Mouse (Mus musculus) gastrocnemius, adult 2 months (tissue): ENCODE results near the gene Arid1a. TPM values are rescaled to one million over a fixed set of nuclear protein-coding genes. Genes with fewer than 3 reads are reported as not detected.

Experiments
- DNase-seq: peaks from one replicate; pipeline ENCODE4 v3.0.0; 2022
- H3K27ac ChIP-seq: fragments of 200-600 bp; 2 replicates; pipeline ENCODE4 v1.8.1; 2022; ENCODE audit warnings: mild to moderate bottlenecking
- H3K4me3 ChIP-seq: fragments of 200-600 bp; 2 replicates; pipeline ENCODE4 v1.8.1; 2022; ENCODE audit warnings: mild to moderate bottlenecking, moderate library complexity
- CTCF ChIP-seq: fragments of 200-600 bp; IDR thresholded peaks from 2 replicates; pipeline ENCODE4 v1.8.1; 2022; ENCODE audit warnings: antibody characterized with exemption, mild to moderate bottlenecking, moderate library complexity
- intact Hi-C: fragments of 180-260 bp; cut with DNase I; formaldehyde crosslinking; loops from one replicate; pipeline ENCODE4 v1.15.1; 2025
- microRNA-seq: library from miRNA; unstranded; fragments of <30 nt; microRNA quantifications from one replicate; pipeline ENCODE4 v1.2.0, GENCODE M21; 2021
- total RNA-seq, 2 experiments: library from RNA; stranded (reverse); gene quantifications; 2 replicates each; pipeline ENCODE4 v1.2.3; 2021

Arid1a gene
- total RNA-seq, 2 experiments from 2014 or later: 24.1 to 26.2 TPM

GRCm38 (mm10) chr4:133632483-133633327, 123.9 kb downstream of the Arid1a start:
- DNase-seq: peak; percentile 72
- Histone ChIP-seq H3K27ac (peak overlapping the region; percentile 87), H3K4me3 (peak overlapping the region; percentile 88)
- no peak for TF ChIP-seq CTCF
- intact Hi-C loops: no loop called here

- Histone ChIP-seq H3K27ac (peak overlapping the region; percentile 87), H3K4me3 (peak overlapping the region; percentile 88)
- intact Hi-C loops: no loop called here
- peak; percentile 40 for DNase-seq
- no peak for TF ChIP-seq CTCF
These were observed 124.7 kb downstream of the Arid1a start for GRCm38 (mm10) chr4:133631769-133632411.

DNA sequence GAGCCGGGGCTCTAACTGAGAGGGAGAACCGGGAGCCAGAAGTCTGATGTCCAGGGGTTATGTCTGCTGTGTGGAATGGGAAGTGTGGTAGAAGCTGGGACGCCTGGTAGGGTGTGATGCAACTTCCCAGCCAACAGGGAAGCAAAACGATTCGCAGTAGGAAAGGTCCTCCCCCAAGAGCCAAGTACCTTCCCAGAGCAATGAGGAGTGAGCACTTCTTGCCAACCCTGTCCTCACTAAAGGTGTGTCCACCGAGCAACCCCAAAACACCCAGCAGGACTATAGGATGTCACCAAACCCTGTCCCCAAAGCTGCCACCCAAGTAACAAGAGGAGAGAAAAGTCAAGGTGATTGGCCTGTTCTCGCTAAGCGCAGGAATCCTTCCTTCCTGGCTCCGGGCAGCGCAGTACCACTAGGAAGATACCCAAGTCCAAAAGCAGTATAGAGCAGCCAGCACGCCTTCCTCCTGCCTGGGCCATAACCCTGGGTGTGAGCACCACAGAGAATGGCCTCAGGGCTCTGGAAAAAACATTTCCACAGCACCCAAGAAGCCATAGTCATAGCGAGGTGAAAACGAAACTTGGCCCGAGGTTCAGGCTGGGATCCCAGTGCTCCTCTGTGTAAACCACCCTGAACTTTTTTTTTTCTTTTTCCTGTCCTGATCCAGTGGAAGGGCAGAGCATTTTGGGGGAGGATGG, 125.3 kb downstream of the Arid1a start:
- no peak for TF ChIP-seq CTCF
- Histone ChIP-seq H3K4me3 (peak overlapping the region; percentile 88), H3K27ac (peak overlapping the region; percentile 87)
- intact Hi-C loops: no loop called here
- DNase-seq: peak; percentile 44

DNA sequence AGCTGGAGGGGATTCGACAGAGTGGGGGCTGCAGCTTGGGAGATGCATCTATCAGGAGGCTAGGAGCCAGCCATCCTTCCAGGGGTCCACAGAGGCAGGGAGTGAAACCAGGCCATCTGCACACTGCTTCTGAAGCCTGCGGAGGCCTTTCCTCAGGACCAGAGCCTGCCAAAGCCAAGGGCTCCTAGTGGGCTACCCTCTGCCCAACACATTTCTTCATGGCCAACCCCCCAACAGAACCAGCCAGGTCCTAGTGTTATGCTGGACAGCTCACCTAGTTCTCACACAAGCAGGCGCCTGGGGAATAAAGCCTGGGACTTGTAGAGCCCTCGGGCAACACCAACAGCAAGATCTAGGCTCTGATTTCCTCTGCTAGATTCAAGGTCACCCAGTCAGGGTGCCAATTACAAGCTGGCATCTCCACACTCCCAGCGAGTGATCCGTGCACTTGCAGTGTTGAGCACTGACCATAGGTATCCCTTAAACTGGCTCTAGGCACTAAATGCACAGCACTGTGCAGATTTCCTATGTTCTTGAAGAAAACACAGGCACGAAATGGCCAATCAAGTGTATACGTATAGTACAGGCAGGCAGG, 126.1 kb downstream of the Arid1a start:
- intact Hi-C loops: no loop called here
- Histone ChIP-seq H3K27ac (peak overlapping the region; percentile 87), H3K4me3 (peak overlapping the region; percentile 88)
- peak; percentile 33 for DNase-seq
- no peak for TF ChIP-seq CTCF

GRCm38 (mm10) chr4:133629191-133629590, 127.4 kb downstream of the Arid1a start:
- intact Hi-C loops: no loop called here
- no peak for DNase-seq
- no peak overlapping the region for H3K4me3 ChIP-seq
- H3K27ac ChIP-seq: peak overlapping the region; percentile 38; the same call in 1 of the 2 replicates
- no peak for TF ChIP-seq CTCF

Small RNA genes within 50 kb of the gene (microRNA-seq; reads per million reads assigned to microRNA genes)
- gene Mir7227: not detected

Other genes starting within 250 kb of the Arid1a start
- gene Kdf1, start 237.8 kb downstream of the Arid1a start, total RNA-seq: not detected
- gene Nudc, start 210.8 kb downstream of the Arid1a start, total RNA-seq: 10 to 100 TPM; 45.6 to 53.5 TPM
- gene Nr0b2, start 203.4 kb downstream of the Arid1a start, total RNA-seq: not detected
- gene Gpatch3, start 182.0 kb downstream of the Arid1a start, total RNA-seq: 1 to 10 TPM; 3.0 to 3.2 TPM
- 1 to 10 TPM; 4.9 to 6.3 TPM for gene Gpn2, start 172.4 kb downstream of the Arid1a start, total RNA-seq
- gene Sfn, start 154.6 kb downstream of the Arid1a start, total RNA-seq: 1 to 10 TPM; 1.1 to 1.5 TPM
- 10 to 100 TPM; 25.4 to 32.3 TPM for gene Zdhhc18, start 106.6 kb downstream of the Arid1a start, total RNA-seq
- 10 to 100 TPM; 10.4 to 11.7 TPM for gene Pigv, start 84.1 kb downstream of the Arid1a start, total RNA-seq
- 1 to 10 TPM; 3.5 to 4.8 TPM for gene Rps6ka1, start 131.0 kb upstream of the Arid1a start, total RNA-seq
- gene Hmgn2, start 211.9 kb upstream of the Arid1a start, total RNA-seq: 10 to 100 TPM; 28.0 to 53.8 TPM
- gene Dhdds, start 244.1 kb upstream of the Arid1a start, total RNA-seq: 10 to 100 TPM; 10.8 to 11.6 TPM